Mouse (Mus musculus): ENCODE data around the gene Fbxl3. TPM values are rescaled to one million over a fixed set of nuclear protein-coding genes. Genes with fewer than 3 reads are reported as not detected.

The Fbxl3 gene
- polyA plus RNA-seq, 1 experiment from 2014 or later, result 29.3 TPM

- no peak for DNase-seq (ENCODE audit: low spot score)
Observed at GRCm38 (mm10) chr14:103046677-103047076, 52.7 kb downstream of the Fbxl3 start, which contains the start of gene Acod1. TSS of gene Acod1 (plus strand) at chr14:103046977.

- no peak for DNase-seq (ENCODE audit: low spot score)
Observed at GRCm38 (mm10) chr14:103037016-103037415, 62.4 kb downstream of the Fbxl3 start.

- no peak for DNase-seq (ENCODE audit: low spot score)
Observed at GRCm38 (mm10) chr14:103034076-103034475, 65.3 kb downstream of the Fbxl3 start.

- DNase-seq (ENCODE audit: low spot score), result peak; percentile 26
Observed at GRCm38 (mm10) chr14:103033271-103033823, 66.0 kb downstream of the Fbxl3 start.

Other genes starting within 250 kb of the Fbxl3 start
- 4.7 and 5.0 TPM in 2 replicates for gene Kctd12, start 116.9 kb downstream of the Fbxl3 start, polyA plus RNA-seq (2015; fragmentation: Nextera tagmentation; extraction: Ambion mirVana)
- gene Acod1, start 52.6 kb downstream of the Fbxl3 start, polyA plus RNA-seq (2015; fragmentation: Nextera tagmentation; extraction: Ambion mirVana), result 0.18 and 0.19 TPM in 2 replicates
- 25.6 and 28.6 TPM in 2 replicates for gene Cln5, start 29.4 kb downstream of the Fbxl3 start, polyA plus RNA-seq (2015; fragmentation: Nextera tagmentation; extraction: Ambion mirVana)
- 21.0 and 26.7 TPM in 2 replicates for gene Mycbp2, start 247.2 kb upstream of the Fbxl3 start, polyA plus RNA-seq (2015; fragmentation: Nextera tagmentation; extraction: Ambion mirVana)